Mouse (Mus musculus) MEL (cell line): ENCODE data around the gene Nkd1. TPM values are rescaled to one million over a fixed set of nuclear protein-coding genes. Genes with fewer than 3 reads are reported as not detected.

Experiments
- DNase-seq: peaks from one replicate; pipeline ENCODE4 v3.0.0; 2011; ENCODE audit warnings: low read depth, low spot score
- H3K27ac ChIP-seq: 2 replicates; pipeline ENCODE4 v1.5.1; 2012; ENCODE audit warnings: low read depth, mild to moderate bottlenecking, control low read depth, low read length, moderate library complexity; ENCODE audit not compliant: control insufficient read depth
- H3K27me3 ChIP-seq, 2 experiments: fragments of 150-350 bp in 1 of 2; sonication (generic) in 1 of 2; 2 replicates each; pipeline ENCODE4 v1.6.1; 2012; ENCODE audit warnings: low read length in 2 of 2, mild to moderate bottlenecking in 2 of 2, improper control_type of control experiment in 1 of 2, moderate library complexity in 1 of 2; ENCODE audit not compliant: insufficient read depth in 2 of 2, control insufficient read depth in 1 of 2
- H3K36me3 ChIP-seq, 2 experiments: 2 replicates each; pipeline ENCODE4 v1.6.1; 2012 to 2014; ENCODE audit warnings: low read length in 2 of 2, improper control_type of control experiment in 1 of 2, inconsistent platforms in 1 of 2, mild to moderate bottlenecking in 1 of 2; ENCODE audit not compliant: insufficient read depth in 2 of 2, control insufficient read depth in 1 of 2
- H3K4me1 ChIP-seq, 2 experiments: fragments of 150-350 bp in 1 of 2; sonication (generic) in 1 of 2; 2 replicates each; pipeline ENCODE4 v1.6.1; 2012; ENCODE audit warnings: low read length in 2 of 2, improper control_type of control experiment in 1 of 2, mild to moderate bottlenecking in 1 of 2; ENCODE audit not compliant: insufficient read depth in 2 of 2, control insufficient read depth in 1 of 2
- H3K4me3 ChIP-seq, 2 experiments: fragments of 150-350 bp in 1 of 2; sonication (generic) in 1 of 2; 2 replicates each; pipeline ENCODE4 v1.5.1; 2012; ENCODE audit warnings: low read depth in 2 of 2, low read length in 2 of 2, mild to moderate bottlenecking in 2 of 2, moderate library complexity in 2 of 2, control low read depth in 1 of 2, improper control_type of control experiment in 1 of 2; ENCODE audit not compliant: control insufficient read depth in 1 of 2, insufficient read depth in 1 of 2
- H3K79me2 ChIP-seq: 2 replicates; pipeline ENCODE4 v1.6.1; 2012; ENCODE audit warnings: mild to moderate bottlenecking, low read length, moderate library complexity; ENCODE audit not compliant: control insufficient read depth, poor library complexity, insufficient read depth
- H3K9ac ChIP-seq: 2 replicates; pipeline ENCODE4 v1.6.1; 2012; ENCODE audit warnings: low read depth, mild to moderate bottlenecking, control low read depth, low read length, moderate library complexity; ENCODE audit not compliant: control insufficient read depth, poor library complexity, severe bottlenecking
- H3K9me3 ChIP-seq: fragments of 150-350 bp; sonication (generic); replicated peaks from 2 replicates; pipeline ENCODE4 v1.6.1; 2012; ENCODE audit warnings: mild to moderate bottlenecking, low read length, improper control_type of control experiment, moderate library complexity; ENCODE audit not compliant: insufficient read depth
- BHLHE40 ChIP-seq: IDR thresholded peaks from 2 replicates; pipeline ENCODE4 v1.6.1; 2012; ENCODE audit warnings: low read depth, mild to moderate bottlenecking, inconsistent platforms, low read length, improper control_type of control experiment, borderline replicate concordance
- CTCF ChIP-seq, 3 experiments: IDR thresholded peaks in 2 of 3; conservative IDR thresholded peaks in 1 of 3; 2 replicates each; pipeline ENCODE4 v1.5.1; 2011 to 2012; ENCODE audit warnings: low read length in 3 of 3, low read depth in 2 of 3, mild to moderate bottlenecking in 2 of 3, improper control_type of control experiment in 1 of 3, inconsistent platforms in 1 of 3, mixed read lengths in 1 of 3, moderate library complexity in 1 of 3; ENCODE audit not compliant: control insufficient read depth in 1 of 3, insufficient read depth in 1 of 3, poor library complexity in 1 of 3, severe bottlenecking in 1 of 3
- E2F4 ChIP-seq: IDR thresholded peaks from 2 replicates; pipeline ENCODE4 v1.6.1; 2011; ENCODE audit warnings: low read depth, low read length, improper control_type of control experiment, borderline replicate concordance
- ETS1 ChIP-seq: IDR thresholded peaks from 2 replicates; pipeline ENCODE4 v1.6.1; 2012; ENCODE audit warnings: low read depth, mild to moderate bottlenecking, inconsistent platforms, low read length, improper control_type of control experiment, moderate library complexity
- GATA1 ChIP-seq: IDR thresholded peaks from 2 replicates; pipeline ENCODE4 v1.6.1; 2011; ENCODE audit warnings: low read depth, low read length, improper control_type of control experiment
- MAFK ChIP-seq: IDR thresholded peaks from 2 replicates; pipeline ENCODE4 v1.6.1; 2011; ENCODE audit warnings: low read depth, mild to moderate bottlenecking, low read length, improper control_type of control experiment, borderline replicate concordance
- MAX ChIP-seq: IDR thresholded peaks from 2 replicates; pipeline ENCODE4 v1.6.1; 2011; ENCODE audit warnings: low read length, improper control_type of control experiment
- MAZ ChIP-seq: IDR thresholded peaks from 2 replicates; pipeline ENCODE4 v1.6.1; 2012; ENCODE audit warnings: low read depth, mild to moderate bottlenecking, inconsistent platforms, low read length, improper control_type of control experiment
- MEF2A ChIP-seq: IDR thresholded peaks from 2 replicates; pipeline ENCODE4 v1.6.1; 2014; ENCODE audit warnings: low read depth, mild to moderate bottlenecking, inconsistent platforms, low read length, improper control_type of control experiment; ENCODE audit not compliant: poor library complexity, insufficient replicate concordance, severe bottlenecking; ENCODE audit errors: extremely low read depth
- MYB ChIP-seq: IDR thresholded peaks from 2 replicates; pipeline ENCODE4 v1.6.1; 2011; ENCODE audit warnings: mild to moderate bottlenecking, low read depth, low read length, improper control_type of control experiment
- NELFE ChIP-seq: IDR thresholded peaks from 2 replicates; pipeline ENCODE4 v1.6.1; 2011; ENCODE audit warnings: low read depth, low read length, improper control_type of control experiment
- POLR2A ChIP-seq, 2 experiments: IDR thresholded peaks; 2 replicates each; pipeline ENCODE4 v1.6.1; 2011 to 2012; ENCODE audit warnings: low read length in 2 of 2, mild to moderate bottlenecking in 2 of 2, control low read depth in 1 of 2, improper control_type of control experiment in 1 of 2, low read depth in 1 of 2, moderate library complexity in 1 of 2; ENCODE audit not compliant: control insufficient read depth in 1 of 2, insufficient read depth in 1 of 2, poor library complexity in 1 of 2
- POLR2AphosphoS5 ChIP-seq: IDR thresholded peaks from 2 replicates; pipeline ENCODE4 v1.6.1; 2012; ENCODE audit warnings: low read depth, borderline replicate concordance, mild to moderate bottlenecking, inconsistent platforms, low read length, moderate library complexity, mixed read lengths
- RAD21 ChIP-seq: IDR thresholded peaks from 2 replicates; pipeline ENCODE4 v1.6.1; 2011; ENCODE audit warnings: mild to moderate bottlenecking, low read depth, low read length, improper control_type of control experiment
- TCF12 ChIP-seq: IDR thresholded peaks from 2 replicates; pipeline ENCODE4 v1.6.1; 2014; ENCODE audit warnings: low read depth, mild to moderate bottlenecking, inconsistent platforms, low read length, improper control_type of control experiment, moderate library complexity
- ZKSCAN1 ChIP-seq: IDR thresholded peaks from 2 replicates; pipeline ENCODE4 v1.6.1; 2012; ENCODE audit warnings: low read depth, mild to moderate bottlenecking, inconsistent platforms, low read length, improper control_type of control experiment, moderate library complexity
- ZNF384 ChIP-seq: IDR thresholded peaks from 2 replicates; pipeline ENCODE4 v1.6.1; 2012; ENCODE audit warnings: low read depth, mild to moderate bottlenecking, inconsistent platforms, low read length, improper control_type of control experiment
- polyA plus RNA-seq, 2 experiments: library from polyadenylated mRNA; stranded (reverse) in 1 of 2; unstranded in 1 of 2; fragments of >175 nt in 1 of 2; fragments of >200 nt in 1 of 2; gene quantifications; 2 replicates each; pipeline versions ENCODE4 v1.2.1 to v1.2.4; 2012; ENCODE audit warnings: low replicate concordance in 2 of 2, low read depth in 1 of 2; ENCODE audit not compliant: insufficient read length in 2 of 2, insufficient read depth in 1 of 2, missing spikeins in 1 of 2
- total RNA-seq: library from RNA; depleted of rRNA; stranded (reverse); fragments of 300-350 nt; gene quantifications from 2 replicates; pipeline ENCODE4 v1.2.3, GENCODE M21; 2012

The Nkd1 gene
- total and polyA plus RNA-seq, 3 experiments, result not detected

DNA sequence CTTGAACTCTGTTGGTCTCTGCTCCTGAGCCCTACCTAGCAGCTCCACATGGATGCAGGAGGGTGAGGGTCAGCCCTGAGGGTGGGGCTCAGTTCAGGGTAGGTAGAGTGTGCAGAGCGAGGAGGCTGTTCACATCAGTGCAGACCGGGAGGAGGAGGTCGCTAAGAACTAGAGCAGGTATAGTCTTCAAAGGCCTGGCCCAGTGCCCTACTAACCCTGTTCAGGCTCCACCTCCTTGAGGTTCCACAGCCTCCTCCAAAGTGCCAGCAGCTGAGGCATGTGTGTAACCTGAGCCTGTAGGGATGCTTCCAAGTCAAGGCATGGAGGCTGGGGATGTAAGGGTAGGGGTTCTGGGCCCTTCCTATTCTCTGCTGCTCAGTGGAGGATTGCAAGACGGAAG lies 23.5 kb downstream of the Nkd1 start:
- no peaks in the 10 kb centered on the region for H3K27me3 ChIP-seq
- TF ChIP-seq MAZ, result no peak
- TF ChIP-seq POLR2A (IDR thresholded peaks at IDR 0.05; ENCODE audit: control insufficient read depth in 1 of 2, insufficient read depth in 1 of 2, low read depth in 1 of 2, low read length in 2 of 2, poor library complexity in 1 of 2), result no peak
- no peak for TF ChIP-seq E2F4
- no peak for TF ChIP-seq ETS1
- no peak for TF ChIP-seq CTCF (IDR thresholded peaks at IDR 0.05 in 2 of 3, conservative IDR thresholded peaks at IDR 0.05 in 1 of 3; ENCODE audit: control insufficient read depth in 1 of 3, insufficient read depth in 1 of 3, low read depth in 2 of 3, low read length in 3 of 3, poor library complexity in 1 of 3, severe bottlenecking in 1 of 3)
- TF ChIP-seq MYB, result no peak

DNA sequence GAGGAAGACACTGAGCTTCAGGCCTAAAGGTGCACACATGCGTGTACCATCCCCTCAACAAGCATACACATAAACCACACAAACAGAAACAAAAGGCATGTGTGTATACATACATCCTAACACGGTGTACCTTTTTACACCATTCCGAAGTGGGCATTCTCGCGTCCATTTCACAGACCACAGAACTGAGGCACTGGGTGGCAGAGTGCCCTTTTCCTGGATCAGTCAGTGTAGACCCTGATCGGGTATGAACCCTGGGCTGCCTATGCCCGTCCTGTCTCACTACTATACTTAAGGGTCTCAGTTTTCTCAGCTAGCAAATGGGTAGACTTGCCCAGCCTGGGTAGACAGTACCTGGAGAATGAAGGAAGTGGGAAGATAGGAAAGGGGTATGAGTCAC lies 24.3 kb downstream of the Nkd1 start:
- H3K27me3 ChIP-seq, result no peaks in the 10 kb centered on the region
- H3K27ac ChIP-seq, result no peak overlapping the region
- H3K79me2 ChIP-seq, result no peaks in the 10 kb centered on the region
- TF ChIP-seq MAFK (no peak), POLR2AphosphoS5 (no peak), MEF2A (no peak), ZKSCAN1 (no peak), MAX (no peak), MYB (no peak), NELFE (no peak), GATA1 (no peak), ZNF384 (no peak), TCF12 (no peak), POLR2A (IDR thresholded peaks at IDR 0.05; ENCODE audit: control insufficient read depth in 1 of 2, insufficient read depth in 1 of 2, low read depth in 1 of 2, low read length in 2 of 2, poor library complexity in 1 of 2) (no peak), RAD21 (no peak), BHLHE40 (no peak)
- H3K9me3 ChIP-seq, result no peaks in the 10 kb centered on the region
- H3K9ac ChIP-seq, result no peak overlapping the region
- no peak for DNase-seq
- H3K4me1 ChIP-seq, result no peaks in the 10 kb centered on the region
- H3K4me3 ChIP-seq, result no peak overlapping the region
- H3K36me3 ChIP-seq, result no peaks in the 10 kb centered on the region

More for the DNA sequence above, 23.5 kb downstream of the Nkd1 start:
- Histone ChIP-seq H3K27ac (no peak overlapping the region), H3K4me3 (no peak overlapping the region), H3K9ac (no peak overlapping the region), H3K9me3 (no peaks in the 10 kb centered on the region), H3K36me3 (no peaks in the 10 kb centered on the region), H3K79me2 (no peaks in the 10 kb centered on the region), H3K4me1 (no peaks in the 10 kb centered on the region)
- no peak for DNase-seq
